23 mouse cellular contexts compared by ENCODE assay signal in genomic region chr1:150212454-150212853, GRCm38 (mm10).
A peak's percentile ranks its signal among the peaks of the same experiment; 100 is the strongest.
DNase-seq lines count a peak whose midpoint lies in the region; ATAC-seq and TF ChIP-seq lines count a peak whose summit lies in the region.
"Had no signal": no experiment of that assay in that cellular context is flagged by ENCODE, and none has a peak within 500 bp of the region (broad histone marks: within the 10 kb centered on the region; RNA-seq: fewer than 3 reads in every experiment).

No protein-coding gene starts in this region.

- H3K4me2 ChIP-seq in lung, postnatal 0 days (replicated peaks; ENCODE audit: low read depth, low read length) = no peak overlapping the region

- H3K27ac ChIP-seq in lung, postnatal 0 days (ENCODE audit: low read length) = no peak overlapping the region

- no peak for TF ChIP-seq CTCF in lung, postnatal 0 days (IDR thresholded peaks at IDR 0.05)

- no peak overlapping the region for H3K4me3 ChIP-seq in lung, postnatal 0 days (ENCODE audit: low read depth, low read length)

- peak; percentile 54 for DNase-seq in lung, postnatal 0 days (ENCODE audit: low spot score)
- no peak for DNase-seq in lung, postnatal 14 days
- DNase-seq in lung, postnatal 25 days (ENCODE audit: low spot score) = peak; percentile 36
- DNase-seq in lung, postnatal 4 days = no peak
- DNase-seq in lung, postnatal 36 days = peak; percentile 54
- no peak for DNase-seq in lung, postnatal 10 days
- peak; percentile 49 for DNase-seq in 416B (ENCODE audit: low read depth)
- no peak for DNase-seq in spleen, postnatal 14 days (ENCODE audit: low spot score in 2 of 2)
- DNase-seq: adrenal gland, adult 2 months; adrenal gland, adult 8-10 months; adrenal gland, postnatal 10 days; adrenal gland, postnatal 14 days; adrenal gland, postnatal 25 days; adrenal gland, postnatal 36 days; B cell, adult 2 months; cerebellum, adult 11 months; cerebellum, adult 11-12 months; cerebellum, adult 18-20 months had no signal

- no peaks in the 10 kb centered on the region for H3K36me3 ChIP-seq in lung, postnatal 0 days (ENCODE audit: insufficient read depth, low read length)
- H3K36me3 ChIP-seq: G1E had no signal

- H3K4me1 ChIP-seq in lung, postnatal 0 days (ENCODE audit: insufficient read depth, low read depth, low read length) = no peaks in the 10 kb centered on the region

- ATAC-seq in lung, postnatal 0 days = peak; percentile 82
- ATAC-seq: activated CD4-positive, CD25-positive, alpha-beta regulatory T cell, adult 4 months; CD4-positive, CD25-positive, alpha-beta regulatory T cell, adult 4 months; Patski had no signal

- no peak overlapping the region for H3K9ac ChIP-seq in lung, postnatal 0 days (replicated peaks; ENCODE audit: low read depth)

- no peaks in the 10 kb centered on the region for H3K9me3 ChIP-seq in lung, postnatal 0 days (ENCODE audit: low read length)

- no peaks in the 10 kb centered on the region for H3K27me3 ChIP-seq in lung, postnatal 0 days (replicated peaks; ENCODE audit: insufficient read depth, low read length)
- H3K27me3 ChIP-seq: CH12.LX, Patski had no signal

- peak; percentile 52; the same call in 1 of the 2 replicates for TF ChIP-seq EP300 in lung, postnatal 0 days (IDR thresholded peaks at IDR 0.05)

Comparison
In these comparisons a context has a peak if more than half of its experiments do, and no peak if none do; other contexts are left out.
1. DNase-seq: peak in lung, postnatal 0 days (single experiment), lung, postnatal 25 days (single experiment), lung, postnatal 36 days (single experiment) and 416B (single experiment); none in lung, postnatal 14 days (single experiment), lung, postnatal 4 days (0 of 2), lung, postnatal 10 days (single experiment) and spleen, postnatal 14 days (0 of 2).